Mouse (Mus musculus): Measurements from ENCODE around the gene Nup98. TPM values are rescaled to one million over a fixed set of nuclear protein-coding genes. Genes with fewer than 3 reads are reported as not detected.

Gene Nup98
- total RNA-seq, 2 experiments from 2014 or later: 22.5 to 24.2 TPM

- no peak for DNase-seq
- intact Hi-C loops (cut with DNase I; ENCODE audit: low total_unique reads): no loop called here
These were observed 56.3 kb downstream of the Nup98 start for GRCm38 (mm10) chr7:102153691-102154090.

DNA sequence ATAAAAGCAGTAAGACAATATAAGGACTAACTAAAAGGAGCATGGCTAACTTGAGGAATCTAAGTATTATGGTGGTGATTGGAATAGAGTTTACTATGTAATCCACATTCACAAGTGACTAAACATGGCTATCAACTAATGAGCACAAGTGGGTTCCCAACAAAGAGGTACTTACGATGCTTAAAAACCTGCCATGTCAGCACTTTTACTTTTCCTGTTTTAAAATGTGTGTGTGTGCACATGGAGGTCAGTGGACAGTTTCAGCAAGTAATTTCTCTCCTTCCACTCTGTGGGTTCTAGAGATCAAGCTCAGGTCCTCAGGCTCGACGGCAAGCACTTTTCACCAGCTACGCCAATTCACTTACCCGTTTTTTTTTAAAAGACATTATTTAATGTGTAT lies 72.1 kb downstream of the Nup98 start:
- intact Hi-C loops (cut with DNase I; ENCODE audit: low total_unique reads): no loop called here
- DNase-seq: no peak

DNA sequence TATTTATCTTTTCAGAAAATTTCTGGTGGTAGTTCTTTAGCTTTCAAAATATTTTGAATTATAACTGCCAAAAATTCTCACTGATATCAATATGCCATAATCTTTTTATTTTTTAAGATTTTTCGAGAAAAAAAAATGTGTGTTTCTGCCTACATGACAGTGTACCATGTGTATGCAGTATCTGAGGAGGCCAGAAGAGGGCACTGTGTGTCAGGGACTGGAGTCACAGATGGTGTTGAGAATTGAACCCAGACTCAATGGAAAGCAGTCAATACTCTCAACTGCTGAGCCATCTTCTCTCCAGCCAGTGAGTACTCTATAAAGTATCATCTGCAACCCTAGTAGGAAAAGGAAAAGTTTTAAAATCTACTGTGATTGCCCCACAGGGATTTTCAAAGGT lies 72.5 kb downstream of the Nup98 start:
- DNase-seq: no peak
- intact Hi-C loops (cut with DNase I; ENCODE audit: low total_unique reads): no loop called here

GRCm38 (mm10) chr7:102132395-102132794 lies 77.6 kb downstream of the Nup98 start:
- no peak for DNase-seq
- intact Hi-C loops (cut with DNase I; ENCODE audit: low total_unique reads): no loop called here

DNA sequence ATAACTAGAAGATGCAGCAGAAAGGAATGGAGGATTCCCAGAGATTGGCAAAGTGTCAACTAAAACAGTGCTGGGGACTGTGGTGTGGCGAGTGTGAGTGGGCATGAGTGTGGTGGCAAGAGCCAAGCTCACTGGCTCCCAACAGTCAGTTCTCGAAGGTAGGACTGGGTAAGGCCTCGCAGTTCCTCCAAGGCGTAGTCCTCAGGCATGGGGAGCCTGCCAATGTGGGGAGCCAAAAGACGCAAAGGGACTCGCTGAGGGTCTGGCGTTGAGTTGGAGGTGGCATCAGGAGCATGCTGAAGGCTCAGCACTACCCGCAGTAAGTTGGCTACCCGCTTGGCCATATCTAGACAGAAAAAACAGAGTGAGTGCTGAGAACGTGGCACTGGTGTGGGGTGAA lies 89.7 kb downstream of the Nup98 start:
- intact Hi-C loops (cut with DNase I; ENCODE audit: low total_unique reads): loop anchor here (10.0 kb wide), 1 partner anchor 54 kb away; no protein-coding TSS in a partner anchor
- DNase-seq: no peak

- intact Hi-C loops (cut with DNase I; ENCODE audit: low total_unique reads): no loop called here
- no peak for DNase-seq
These were observed 92.6 kb downstream of the Nup98 start for GRCm38 (mm10) chr7:102117382-102117781.

DNA sequence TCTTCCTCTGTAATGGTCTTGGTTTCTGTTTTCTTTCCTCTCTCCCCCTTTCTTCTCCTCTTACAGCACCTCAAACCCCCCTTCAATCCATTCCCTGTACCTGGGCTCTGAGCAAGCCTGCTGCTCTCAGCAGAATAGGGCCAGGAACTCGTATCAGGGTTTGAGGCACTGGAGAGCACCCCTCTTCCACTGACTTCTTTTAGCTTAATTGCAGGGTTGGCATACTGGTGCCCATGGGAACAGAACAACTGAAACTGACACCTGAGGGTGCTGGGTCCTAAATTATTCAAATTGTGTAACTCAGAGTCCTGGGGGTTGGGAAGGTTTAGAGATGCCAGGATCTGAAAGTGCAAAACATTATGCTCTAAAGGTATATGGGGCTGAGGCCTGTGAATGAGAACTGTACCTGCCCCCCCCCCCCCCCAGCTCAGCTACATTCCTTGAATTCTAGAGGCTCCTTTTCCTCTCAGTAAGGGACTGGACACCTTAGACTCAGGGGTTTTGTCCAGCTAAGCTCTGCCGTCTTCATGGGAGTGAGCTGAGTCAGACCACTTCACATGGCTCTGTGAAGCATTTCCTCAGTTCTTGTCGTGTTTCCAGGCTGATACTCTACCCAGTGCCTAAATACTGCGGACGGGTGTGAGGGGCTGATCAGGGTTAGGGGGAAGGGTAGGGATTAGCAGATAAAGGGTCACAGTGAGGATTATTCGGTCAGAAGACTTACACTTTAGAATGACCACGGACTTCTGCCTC lies 93.2 kb downstream of the Nup98 start, which contains the start of gene Chrna10:
Gene Chrna10, minus strand, starts transcription at position 250 of the 753 bp plus-strand sequence.
- DNase-seq: no peak
- intact Hi-C loops (cut with DNase I; ENCODE audit: low total_unique reads): no loop called here

GRCm38 (mm10) chr7:102113151-102113729 lies 96.7 kb downstream of the Nup98 start:
- DNase-seq: no peak

GRCm38 (mm10) chr7:102109746-102110145 lies 100.2 kb downstream of the Nup98 start:
- no peak for DNase-seq
- intact Hi-C loops (cut with DNase I; ENCODE audit: low total_unique reads): no loop called here

More at GRCm38 (mm10) chr7:102113151-102113729, 96.7 kb downstream of the Nup98 start:
- intact Hi-C loops (cut with DNase I; ENCODE audit: low total_unique reads): no loop called here

GRCm38 (mm10) chr7:102109171-102109570 lies 100.8 kb downstream of the Nup98 start, which contains the start of gene Art5:
TSS of gene Art5 (minus strand) at chr7:102109489.
- intact Hi-C loops (cut with DNase I; ENCODE audit: low total_unique reads): no loop called here
- no peak for DNase-seq

DNA sequence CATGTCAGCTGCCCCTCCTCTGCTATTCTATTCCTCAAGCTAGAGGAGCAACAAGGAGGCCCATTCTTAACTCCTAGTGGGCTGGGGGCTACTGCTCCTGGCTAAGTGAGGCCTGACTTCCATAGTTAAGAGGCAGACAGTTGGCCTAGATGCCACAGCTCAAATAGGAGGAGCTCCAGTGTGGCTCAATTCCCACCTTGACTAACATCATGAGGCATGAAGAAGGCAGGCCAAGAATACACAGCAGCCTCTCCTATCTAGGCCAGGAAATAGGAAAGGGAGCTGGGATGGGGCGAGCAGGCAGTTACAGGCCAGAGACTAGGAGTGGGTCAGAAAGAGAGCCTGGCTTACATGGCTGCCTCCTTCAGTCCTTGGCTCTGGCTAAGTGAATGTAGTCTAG lies 101.8 kb downstream of the Nup98 start:
- intact Hi-C loops (cut with DNase I; ENCODE audit: low total_unique reads): no loop called here
- DNase-seq: peak; percentile 20

DNA sequence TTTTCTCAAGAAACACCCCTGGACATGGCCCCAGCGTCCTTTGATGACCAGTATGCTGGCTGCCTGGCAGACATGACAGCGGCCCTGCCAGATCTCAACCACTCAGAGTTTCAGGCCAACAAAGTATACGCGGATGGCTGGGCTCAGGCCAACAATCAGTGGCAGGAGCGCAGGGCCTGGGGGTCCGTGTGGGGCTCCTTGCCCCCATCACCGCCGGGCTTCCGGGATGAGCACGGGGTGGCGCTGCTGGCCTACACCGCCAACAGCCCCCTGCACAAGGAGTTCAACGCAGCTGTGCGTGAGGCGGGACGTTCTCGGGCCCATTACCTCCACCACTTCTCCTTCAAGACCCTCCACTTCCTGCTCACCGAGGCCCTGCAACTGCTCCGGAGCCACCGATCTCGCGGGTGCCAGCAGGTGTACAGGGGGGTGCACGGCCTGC lies 103.3 kb downstream of the Nup98 start:
- DNase-seq: peak; percentile 15
- intact Hi-C loops (cut with DNase I; ENCODE audit: low total_unique reads): no loop called here

DNA sequence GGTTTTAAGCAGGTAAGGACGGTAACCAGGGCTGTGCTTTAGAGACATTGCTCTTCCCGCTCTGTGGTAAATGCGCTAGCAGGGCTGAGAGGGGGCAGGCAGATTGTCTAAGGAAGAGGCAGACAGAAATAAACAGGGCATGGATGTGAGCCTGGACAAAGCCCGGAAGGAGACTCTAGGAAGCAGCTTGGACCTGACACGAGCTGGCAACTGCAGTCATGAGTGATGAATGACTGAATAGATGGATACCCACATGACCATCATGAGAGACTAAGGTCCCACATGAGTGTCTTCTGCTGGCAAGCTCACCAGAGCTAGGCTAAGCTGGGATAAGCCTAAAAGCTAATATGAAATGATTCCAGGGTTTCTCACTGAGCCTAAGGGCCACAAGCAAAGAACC lies 105.8 kb downstream of the Nup98 start:
- intact Hi-C loops (cut with DNase I; ENCODE audit: low total_unique reads): no loop called here
- no peak for DNase-seq

- DNase-seq: no peak
- intact Hi-C loops (cut with DNase I; ENCODE audit: low total_unique reads): no loop called here
These were observed 106.4 kb downstream of the Nup98 start for GRCm38 (mm10) chr7:102103555-102103954.

GRCm38 (mm10) chr7:102102696-102103095 lies 107.3 kb downstream of the Nup98 start:
- intact Hi-C loops (cut with DNase I; ENCODE audit: low total_unique reads): no loop called here
- DNase-seq: peak; percentile 29

GRCm38 (mm10) chr7:102102241-102102640 lies 107.7 kb downstream of the Nup98 start:
- DNase-seq: no peak
- intact Hi-C loops (cut with DNase I; ENCODE audit: low total_unique reads): no loop called here

GRCm38 (mm10) chr7:102101487-102101886 lies 108.5 kb downstream of the Nup98 start, which contains the start of gene Art1:
TSS of gene Art1 (plus strand) at chr7:102101743.
- peak; percentile 53 for DNase-seq
- intact Hi-C loops (cut with DNase I; ENCODE audit: low total_unique reads): no loop called here

GRCm38 (mm10) chr7:102100868-102101267 lies 109.1 kb downstream of the Nup98 start:
- intact Hi-C loops (cut with DNase I; ENCODE audit: low total_unique reads): no loop called here
- DNase-seq: no peak

GRCm38 (mm10) chr7:102099760-102100661 lies 110.0 kb downstream of the Nup98 start:
- DNase-seq: no peak
- intact Hi-C loops (cut with DNase I; ENCODE audit: low total_unique reads): loop anchor here (5.0 kb wide), 1 partner anchor 1143 kb away; no protein-coding TSS in a partner anchor

GRCm38 (mm10) chr7:102087336-102087735 lies 122.6 kb downstream of the Nup98 start:
- DNase-seq: no peak
- intact Hi-C loops (cut with DNase I; ENCODE audit: low total_unique reads): no loop called here
